Mouse (Mus musculus) spleen, adult 2 months (tissue): ENCODE measurements around the gene Pcgf2.

Experiments
- CTCF ChIP-seq: fragments of 200-500 bp; IDR thresholded peaks from 2 replicates; pipeline ENCODE4 v1.5.1; 2011; ENCODE audit warnings: mild to moderate bottlenecking, inconsistent platforms; ENCODE audit not compliant: insufficient read depth, insufficient read length, insufficient replicate concordance; ENCODE audit errors: extremely low read depth
- POLR2A ChIP-seq: fragments of 200-500 bp; IDR thresholded peaks from 2 replicates; pipeline ENCODE4 v1.6.1; 2011; ENCODE audit warnings: low read depth, low read length, inconsistent platforms

DNA sequence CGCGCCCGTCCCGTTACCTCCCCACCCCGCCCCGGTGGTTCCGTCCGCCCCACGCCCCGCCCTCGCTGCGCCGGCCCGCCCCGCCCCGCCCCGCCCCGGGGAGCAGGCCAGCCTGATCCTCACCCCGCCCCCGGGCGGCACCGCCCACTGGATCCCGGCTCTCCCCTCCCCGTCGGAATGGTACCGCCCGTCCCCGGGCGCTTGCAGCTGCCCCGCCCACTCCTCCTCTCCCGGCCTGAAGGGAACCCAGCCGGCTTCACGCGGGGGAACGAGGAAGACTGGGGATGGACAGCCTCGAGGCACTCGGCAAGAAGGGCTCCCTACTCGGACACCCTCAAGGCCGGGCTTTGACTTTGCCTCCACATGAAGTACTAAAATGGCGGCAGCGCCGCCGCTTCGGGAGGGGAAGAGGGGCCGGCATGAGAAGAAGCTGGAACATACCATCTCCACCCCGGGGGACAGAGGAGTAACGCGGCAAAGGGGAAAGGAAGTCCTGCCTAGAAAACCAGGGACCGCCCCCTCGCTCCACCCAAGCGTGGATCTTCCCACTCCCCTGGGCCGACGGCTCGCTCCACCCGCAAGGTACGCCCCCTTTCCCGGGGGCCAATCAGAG lies 44.5 kb upstream of the Pcgf2 start:
- TF ChIP-seq CTCF, result no peak
- TF ChIP-seq POLR2A, result no peak
